In genomic region chr8:91482511-91482910, GRCm38 (mm10) we compare ENCODE assay signal across 25 mouse cellular contexts.
"Had no signal": no experiment of that assay in that cellular context is flagged by ENCODE, and none has a peak within 500 bp of the region (broad histone marks: within the 10 kb centered on the region; RNA-seq: fewer than 3 reads in every experiment).

No protein-coding gene starts in this region.

- ATAC-seq: hindbrain, embryonic 16.5 days; intestine, embryonic 16.5 days; liver, embryonic 12.5 days had no signal

- H3K27ac ChIP-seq: heart, embryonic 13.5 days; heart, embryonic 15.5 days; hindbrain, embryonic 14.5 days; kidney, embryonic 15.5 days; kidney, postnatal 0 days; limb, embryonic 13.5 days; limb, embryonic 15.5 days; liver, embryonic 12.5 days; liver, embryonic 14.5 days had no signal

- H3K9me3 ChIP-seq: heart, embryonic 13.5 days; heart, embryonic 15.5 days; kidney, embryonic 15.5 days; limb, embryonic 13.5 days; limb, embryonic 15.5 days; liver, embryonic 12.5 days had no signal

- H3K4me3 ChIP-seq: heart, embryonic 13.5 days; heart, embryonic 15.5 days; kidney, embryonic 15.5 days; limb, embryonic 13.5 days; limb, embryonic 15.5 days; liver, embryonic 12.5 days had no signal

- H3K9ac ChIP-seq: heart, embryonic 13.5 days; heart, embryonic 15.5 days; hindbrain, embryonic 14.5 days; kidney, embryonic 15.5 days; limb, embryonic 13.5 days; limb, embryonic 15.5 days; liver, embryonic 12.5 days; liver, embryonic 14.5 days had no signal

- H3K27me3 ChIP-seq: heart, embryonic 13.5 days; heart, embryonic 15.5 days; kidney, embryonic 15.5 days; limb, embryonic 13.5 days; limb, embryonic 15.5 days; liver, embryonic 12.5 days had no signal

- DNase-seq: gastrocnemius, postnatal 14 days; gastrocnemius, postnatal 36 days; heart, adult 18-20 months; heart, postnatal 14 days; heart, postnatal 36 days; kidney, adult 11 months; kidney, adult 2 months; kidney, adult 9 months; kidney, postnatal 14 days; kidney, postnatal 36 days; layer of hippocampus, adult 9-11 months; layer of hippocampus, postnatal 36 days; left cerebral cortex, postnatal 4 days had no signal

- H3K4me1 ChIP-seq: heart, embryonic 15.5 days; kidney, embryonic 15.5 days; limb, embryonic 13.5 days; limb, embryonic 15.5 days; liver, embryonic 12.5 days had no signal

- H3K4me2 ChIP-seq: heart, embryonic 11.5 days; heart, embryonic 13.5 days; heart, embryonic 15.5 days; hindbrain, embryonic 14.5 days; kidney, embryonic 15.5 days; limb, embryonic 13.5 days; limb, embryonic 15.5 days; liver, embryonic 12.5 days had no signal
